18 mouse cellular contexts compared by ENCODE assay signal in the genomic region with DNA sequence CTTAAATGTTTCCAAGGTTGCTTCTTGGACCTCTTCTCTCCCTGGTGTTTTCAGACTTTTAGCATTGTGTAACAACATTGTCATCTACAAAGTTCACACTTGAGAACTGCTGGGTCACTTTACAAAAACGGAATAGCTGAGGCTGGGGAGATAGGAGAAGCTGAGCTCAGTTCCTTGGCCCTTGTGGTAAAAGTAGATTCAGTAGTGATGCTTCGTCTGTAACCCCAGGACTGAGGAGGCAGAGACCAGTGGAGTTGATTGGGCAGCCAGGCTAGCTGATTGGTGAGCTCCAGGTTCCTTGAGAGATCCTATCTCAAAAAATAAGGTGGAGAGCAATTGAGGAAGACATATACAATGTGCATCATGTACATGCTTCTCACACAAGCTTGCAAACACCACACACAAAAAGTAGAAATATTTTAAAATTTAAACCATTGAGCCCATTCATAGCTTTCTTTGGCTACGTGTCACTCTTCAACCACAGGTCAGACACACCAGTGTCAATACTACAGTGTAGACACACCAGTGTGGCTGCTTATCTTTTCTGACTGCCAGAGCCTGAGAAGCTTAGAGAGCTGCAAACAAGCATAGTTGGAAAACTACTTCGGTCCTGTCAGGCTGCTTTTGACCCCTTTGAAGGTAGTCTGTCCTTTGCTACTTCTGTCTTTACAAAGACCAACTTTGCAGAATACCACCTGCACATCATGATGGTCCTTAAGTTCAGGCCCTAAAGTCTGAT.
A peak's percentile ranks its signal among the peaks of the same experiment; 100 is the strongest.
DNase-seq lines count a peak whose midpoint lies in the region; ATAC-seq and TF ChIP-seq lines count a peak whose summit lies in the region.
"Had no signal": no experiment of that assay in that cellular context is flagged by ENCODE, and none has a peak within 500 bp of the region (broad histone marks: within the 10 kb centered on the region; RNA-seq: fewer than 3 reads in every experiment).

No protein-coding gene starts in this region.

- H3K4me3 ChIP-seq in heart, embryonic 15.5 days, result no peak overlapping the region
- no peak overlapping the region for H3K4me3 ChIP-seq in midbrain, embryonic 11.5 days (ENCODE audit: low read depth, low read length)
- H3K4me3 ChIP-seq in midbrain, embryonic 16.5 days (ENCODE audit: low read depth, low read length), result no peak overlapping the region
- no peak overlapping the region for H3K4me3 ChIP-seq in liver, embryonic 12.5 days
- H3K4me3 ChIP-seq in thymus, adult 2 months (ENCODE audit: control insufficient read depth, insufficient read depth, low read length), result no peak overlapping the region
- H3K4me3 ChIP-seq: forebrain, embryonic 12.5 days; gastrocnemius, adult 2 months; hindbrain, embryonic 12.5 days; midbrain, embryonic 13.5 days; neural tube, embryonic 12.5 days had no signal

- 45% methylated on average over 4 of the region's 4 CpGs for WGBS in heart, embryonic 15.5 days
- 81% methylated on average over 4 of the region's 4 CpGs for WGBS in midbrain, embryonic 11.5 days
- WGBS in midbrain, embryonic 16.5 days, result 90% methylated on average over 4 of the region's 4 CpGs
- 15% methylated on average over 4 of the region's 4 CpGs for WGBS in liver, embryonic 12.5 days (ENCODE audit: insufficient replicate concordance)
- WGBS in thymus, adult 2 months, result 90% methylated on average over 4 of the region's 4 CpGs

- no peak overlapping the region for H3K4me2 ChIP-seq in heart, embryonic 15.5 days
- H3K4me2 ChIP-seq in midbrain, embryonic 11.5 days, result no peak overlapping the region
- H3K4me2 ChIP-seq in midbrain, embryonic 16.5 days (ENCODE audit: low read length), result no peak overlapping the region
- H3K4me2 ChIP-seq in liver, embryonic 12.5 days, result peak overlapping the region; percentile 18
- H3K4me2 ChIP-seq: forebrain, embryonic 12.5 days; hindbrain, embryonic 12.5 days; midbrain, embryonic 13.5 days; neural tube, embryonic 12.5 days had no signal

- no peak for TF ChIP-seq POLR2A in thymus, adult 2 months (IDR thresholded peaks at IDR 0.05; ENCODE audit: control insufficient read depth, extremely low read depth, insufficient read depth, low read length, poor library complexity)

- no peaks in the 10 kb centered on the region for H3K9me3 ChIP-seq in heart, embryonic 15.5 days (replicated peaks)
- no peaks in the 10 kb centered on the region for H3K9me3 ChIP-seq in midbrain, embryonic 11.5 days (ENCODE audit: control insufficient read depth, low read length)
- H3K9me3 ChIP-seq in midbrain, embryonic 16.5 days (replicated peaks; ENCODE audit: control insufficient read depth, low read length, poor library complexity, severe bottlenecking), result no peaks in the 10 kb centered on the region
- no peaks in the 10 kb centered on the region for H3K9me3 ChIP-seq in liver, embryonic 12.5 days (replicated peaks)
- H3K9me3 ChIP-seq: forebrain, embryonic 12.5 days; hindbrain, embryonic 12.5 days; midbrain, embryonic 13.5 days; neural tube, embryonic 12.5 days had no signal

- H3K27me3 ChIP-seq in heart, embryonic 15.5 days, result no peaks in the 10 kb centered on the region
- H3K27me3 ChIP-seq in midbrain, embryonic 11.5 days (ENCODE audit: control insufficient read depth, insufficient read depth, low read length), result no peaks in the 10 kb centered on the region
- H3K27me3 ChIP-seq in midbrain, embryonic 16.5 days (ENCODE audit: control insufficient read depth, insufficient read depth, low read depth, low read length), result no peaks in the 10 kb centered on the region
- H3K27me3 ChIP-seq in liver, embryonic 12.5 days (replicated peaks), result no peaks in the 10 kb centered on the region
- no peaks in the 10 kb centered on the region for H3K27me3 ChIP-seq in thymus, adult 2 months (ENCODE audit: control insufficient read depth, insufficient read depth, low read length)
- H3K27me3 ChIP-seq: forebrain, embryonic 12.5 days; hindbrain, embryonic 12.5 days; midbrain, embryonic 13.5 days; neural tube, embryonic 12.5 days; Patski had no signal

- no peak overlapping the region for H3K9ac ChIP-seq in heart, embryonic 15.5 days
- H3K9ac ChIP-seq in midbrain, embryonic 11.5 days (ENCODE audit: low read length), result no peak overlapping the region
- no peak overlapping the region for H3K9ac ChIP-seq in midbrain, embryonic 16.5 days (ENCODE audit: low read depth, low read length)
- H3K9ac ChIP-seq in liver, embryonic 12.5 days, result peak overlapping the region; percentile 69
- H3K9ac ChIP-seq: forebrain, embryonic 12.5 days; hindbrain, embryonic 12.5 days; midbrain, embryonic 13.5 days; neural tube, embryonic 12.5 days had no signal

- no peak for TF ChIP-seq CTCF in thymus, adult 2 months (IDR thresholded peaks at IDR 0.05; ENCODE audit: borderline replicate concordance, control insufficient read depth, extremely low read depth, insufficient read depth, low read length, poor library complexity)

- no peak for ATAC-seq in heart, embryonic 15.5 days (replicated peaks; ENCODE audit: insufficient number of reproducible peaks, insufficient read depth, low FRiP score, low read depth)
- ATAC-seq in midbrain, embryonic 11.5 days (ENCODE audit: low FRiP score), result no peak
- no peak for ATAC-seq in midbrain, embryonic 16.5 days
- ATAC-seq in liver, embryonic 12.5 days, result peak; percentile 78
- ATAC-seq: midbrain, embryonic 13.5 days; Patski had no signal

- H3K27ac ChIP-seq in heart, embryonic 15.5 days, result peak overlapping the region; percentile 47
- H3K27ac ChIP-seq in midbrain, embryonic 11.5 days (ENCODE audit: low read depth, low read length), result no peak overlapping the region
- no peak overlapping the region for H3K27ac ChIP-seq in midbrain, embryonic 16.5 days (ENCODE audit: low read length)
- H3K27ac ChIP-seq in liver, embryonic 12.5 days, result peak overlapping the region; percentile 97
- no peak overlapping the region for H3K27ac ChIP-seq in thymus, adult 2 months (ENCODE audit: control insufficient read depth, insufficient read depth, low read length)
- H3K27ac ChIP-seq: forebrain, embryonic 12.5 days; hindbrain, embryonic 12.5 days; midbrain, embryonic 13.5 days; neural tube, embryonic 12.5 days had no signal

- peaks cover 17% of the 10 kb centered on the region for H3K4me1 ChIP-seq in heart, embryonic 15.5 days (replicated peaks)
- H3K4me1 ChIP-seq in midbrain, embryonic 11.5 days (ENCODE audit: control insufficient read depth, insufficient read depth, low read length), result no peaks in the 10 kb centered on the region
- H3K4me1 ChIP-seq in midbrain, embryonic 16.5 days (ENCODE audit: control insufficient read depth, insufficient read depth, low read length), result no peaks in the 10 kb centered on the region
- H3K4me1 ChIP-seq in liver, embryonic 12.5 days, result peaks cover 91% of the 10 kb centered on the region
- no peaks in the 10 kb centered on the region for H3K4me1 ChIP-seq in thymus, adult 2 months (replicated peaks; ENCODE audit: control insufficient read depth, insufficient read depth, low read length)
- H3K4me1 ChIP-seq: hindbrain, embryonic 12.5 days; midbrain, embryonic 13.5 days; neural tube, embryonic 12.5 days had no signal

- no peak for DNase-seq in heart, adult 8-10 months (ENCODE audit: low spot score)
- DNase-seq in midbrain, embryonic 11.5 days (ENCODE audit: low spot score, missing footprints), result peak; percentile 74
- DNase-seq in thymus, adult 2 months, result no peak
- DNase-seq in thymus, postnatal 4 days, result no peak
- DNase-seq in left cerebral cortex, postnatal 10 days (ENCODE audit: extremely low spot score in 1 of 2, low spot score in 2 of 2), result no peak
- DNase-seq: adrenal gland, postnatal 10 days; gastrocnemius, adult 2 months; kidney, postnatal 4 days; lung, adult 18-20 months; thymus, postnatal 36 days had no signal

- no peaks in the 10 kb centered on the region for H3K36me3 ChIP-seq in heart, embryonic 15.5 days
- H3K36me3 ChIP-seq in midbrain, embryonic 11.5 days (ENCODE audit: control insufficient read depth, insufficient read depth, low read length), result no peaks in the 10 kb centered on the region
- H3K36me3 ChIP-seq in midbrain, embryonic 16.5 days (ENCODE audit: control insufficient read depth, insufficient read depth, low read length), result no peaks in the 10 kb centered on the region
- no peaks in the 10 kb centered on the region; the same call in 1 of the 2 replicates for H3K36me3 ChIP-seq in liver, embryonic 12.5 days
- H3K36me3 ChIP-seq in thymus, adult 2 months (ENCODE audit: control insufficient read depth, insufficient read depth, low read length), result no peaks in the 10 kb centered on the region
- H3K36me3 ChIP-seq: forebrain, embryonic 12.5 days; hindbrain, embryonic 12.5 days; midbrain, embryonic 13.5 days; neural tube, embryonic 12.5 days had no signal

- intact Hi-C loops in left cerebral cortex, postnatal 10 days (cut with DNase I), result no loop called here

Comparison
In these comparisons a context has a peak if more than half of its experiments do, and no peak if none do; other contexts are left out.
1. H3K27ac ChIP-seq: peak in heart, embryonic 15.5 days (single experiment) and liver, embryonic 12.5 days (single experiment); none in midbrain, embryonic 11.5 days (single experiment), midbrain, embryonic 16.5 days (single experiment) and thymus, adult 2 months (single experiment).